Mouse (Mus musculus) limb, embryonic 13.5 days (tissue): Measurements from ENCODE around the gene Osgep. TPM values are rescaled to one million over a fixed set of nuclear protein-coding genes. Genes with fewer than 3 reads are reported as not detected.
A peak's percentile ranks its signal among the peaks of the same experiment; 100 is the strongest.

ENCODE experiments used
- ATAC-seq: fragments of 200-750 bp; cut with Nextera tagmentation; 2 replicates; pipeline ENCODE4 v1.8.0; 2017; ENCODE audit warnings: low read depth, moderate number of reproducible peaks, moderate TSS enrichment; ENCODE audit not compliant: low FRiP score
- H3K27ac ChIP-seq: fragments of 300-500 bp; sonication (generic); 2 replicates; pipeline ENCODE4 v1.5.1; 2015; ENCODE audit warnings: inconsistent platforms, mild to moderate bottlenecking, moderate library complexity
- H3K27me3 ChIP-seq: fragments of 300-500 bp; sonication (generic); 2 replicates; pipeline ENCODE4 v1.6.1; 2015; ENCODE audit warnings: mild to moderate bottlenecking, inconsistent platforms
- H3K36me3 ChIP-seq: fragments of 300-500 bp; sonication (generic); 2 replicates; pipeline ENCODE4 v1.6.1; 2015; ENCODE audit warnings: inconsistent platforms, mild to moderate bottlenecking, moderate library complexity
- H3K4me1 ChIP-seq: fragments of 300-500 bp; sonication (generic); 2 replicates; pipeline ENCODE4 v1.6.1; 2015; ENCODE audit warnings: inconsistent platforms
- H3K4me2 ChIP-seq: fragments of 300-500 bp; sonication (generic); replicated peaks from 2 replicates; pipeline ENCODE4 v1.6.1; 2015; ENCODE audit warnings: inconsistent platforms, mild to moderate bottlenecking, moderate library complexity
- H3K4me3 ChIP-seq: fragments of 300-500 bp; sonication (generic); 2 replicates; pipeline ENCODE4 v1.5.1; 2015; ENCODE audit warnings: moderate library complexity, mild to moderate bottlenecking, inconsistent platforms
- H3K9ac ChIP-seq: fragments of 300-500 bp; sonication (generic); 2 replicates; pipeline ENCODE4 v1.6.1; 2015; ENCODE audit warnings: mild to moderate bottlenecking, inconsistent platforms
- H3K9me3 ChIP-seq: fragments of 300-500 bp; sonication (generic); 2 replicates; pipeline ENCODE4 v1.6.1; 2016; ENCODE audit warnings: inconsistent platforms
- WGBS: fragments of 180-500 bp; shearing (Covaris S2); methylation state at CpG from one replicate; pipeline ENCODE4 v1.1.7; 2015; 5-methylcytosine and 5-hydroxymethylcytosine counted together
- polyA plus RNA-seq: library from polyadenylated mRNA; unstranded; fragments of >200 nt; fragmentation: Nextera tagmentation; extraction: Ambion mirVana; gene quantifications from 2 replicates; pipeline ENCODE4 v1.2.1, GENCODE M21; 2015

Osgep gene
- polyA plus RNA-seq, 1 experiment from 2014 or later: 177 TPM

- ATAC-seq: no peak
- WGBS: 16% methylated on average over 19 of the region's 19 CpGs
- H3K9me3 ChIP-seq: no peaks in the 10 kb centered on the region
- peaks cover 9% of the 10 kb centered on the region for H3K4me1 ChIP-seq
- H3K27me3 ChIP-seq: peaks cover 52% of the 10 kb centered on the region
- H3K9ac ChIP-seq: peak overlapping the region; percentile 55
- peak overlapping the region; percentile 74 for H3K4me2 ChIP-seq
- no peaks in the 10 kb centered on the region for H3K36me3 ChIP-seq
- peak overlapping the region; percentile 40 for H3K4me3 ChIP-seq
- H3K27ac ChIP-seq: no peak overlapping the region
Measured at GRCm38 (mm10) chr14:50895985-50896746, 28.5 kb downstream of the Osgep start.

GRCm38 (mm10) chr14:50895407-50895806 lies 29.3 kb downstream of the Osgep start:
- Histone ChIP-seq H3K27me3 (peaks cover 51% of the 10 kb centered on the region), H3K9ac (no peak overlapping the region), H3K4me1 (peaks cover 9% of the 10 kb centered on the region), H3K27ac (no peak overlapping the region), H3K4me3 (no peak overlapping the region), H3K4me2 (no peak overlapping the region), H3K36me3 (no peaks in the 10 kb centered on the region), H3K9me3 (no peaks in the 10 kb centered on the region)
- no peak for ATAC-seq

GRCm38 (mm10) chr14:50892541-50893459 lies 31.9 kb downstream of the Osgep start:
- Histone ChIP-seq H3K9ac (no peak overlapping the region), H3K4me2 (no peak overlapping the region), H3K36me3 (no peaks in the 10 kb centered on the region), H3K9me3 (no peaks in the 10 kb centered on the region), H3K27ac (no peak overlapping the region), H3K4me1 (peaks cover 9% of the 10 kb centered on the region), H3K4me3 (no peak overlapping the region), H3K27me3 (peaks cover 35% of the 10 kb centered on the region)
- WGBS: 81% methylated on average over 22 of the region's 22 CpGs
- no peak for ATAC-seq

GRCm38 (mm10) chr14:50892091-50892490 lies 32.6 kb downstream of the Osgep start:
- 83% methylated on average over 7 of the region's 7 CpGs for WGBS

GRCm38 (mm10) chr14:50891621-50892020 lies 33.1 kb downstream of the Osgep start:
- Histone ChIP-seq H3K27me3 (peaks cover 23% of the 10 kb centered on the region), H3K4me1 (peaks cover 5% of the 10 kb centered on the region), H3K9ac (no peak overlapping the region), H3K9me3 (no peaks in the 10 kb centered on the region), H3K4me2 (no peak overlapping the region), H3K36me3 (no peaks in the 10 kb centered on the region), H3K27ac (no peak overlapping the region), H3K4me3 (no peak overlapping the region)
- WGBS: 91% methylated on average over 8 of the region's 8 CpGs
- ATAC-seq: no peak

More at GRCm38 (mm10) chr14:50892091-50892490, 32.6 kb downstream of the Osgep start:
- no peak for ATAC-seq
- peaks cover 28% of the 10 kb centered on the region for H3K27me3 ChIP-seq
- no peak overlapping the region for H3K27ac ChIP-seq
- H3K9ac ChIP-seq: no peak overlapping the region
- H3K4me3 ChIP-seq: no peak overlapping the region
- no peak overlapping the region for H3K4me2 ChIP-seq
- peaks cover 9% of the 10 kb centered on the region for H3K4me1 ChIP-seq
- no peaks in the 10 kb centered on the region for H3K9me3 ChIP-seq
- H3K36me3 ChIP-seq: no peaks in the 10 kb centered on the region

GRCm38 (mm10) chr14:50876236-50876950 lies 48.3 kb downstream of the Osgep start:
- Histone ChIP-seq H3K9ac (no peak overlapping the region), H3K4me1 (no peaks in the 10 kb centered on the region), H3K27ac (no peak overlapping the region), H3K9me3 (no peaks in the 10 kb centered on the region), H3K36me3 (no peaks in the 10 kb centered on the region), H3K4me2 (no peak overlapping the region), H3K4me3 (no peak overlapping the region), H3K27me3 (no peaks in the 10 kb centered on the region)
- WGBS: 85% methylated on average over 6 of the region's 6 CpGs
- no peak for ATAC-seq

- ATAC-seq: no peak
- H3K27me3 ChIP-seq: no peaks in the 10 kb centered on the region
- no peak overlapping the region for H3K4me2 ChIP-seq
- H3K9ac ChIP-seq: no peak overlapping the region
- H3K36me3 ChIP-seq: no peaks in the 10 kb centered on the region
- no peak overlapping the region for H3K27ac ChIP-seq
- no peaks in the 10 kb centered on the region for H3K9me3 ChIP-seq
- 0 out of 2 replicates have a peak, but pooled peaks cover 2% of the 10 kb centered on the region for H3K4me1 ChIP-seq
- H3K4me3 ChIP-seq: no peak overlapping the region
- WGBS: 86% methylated on average over 6 of the region's 6 CpGs
Measured at GRCm38 (mm10) chr14:50875591-50876230, 49.0 kb downstream of the Osgep start.

GRCm38 (mm10) chr14:50875175-50875574 lies 49.5 kb downstream of the Osgep start:
- ATAC-seq: no peak
- no peaks in the 10 kb centered on the region for H3K9me3 ChIP-seq

GRCm38 (mm10) chr14:50871284-50871683 lies 53.4 kb downstream of the Osgep start:
- Histone ChIP-seq H3K27me3 (no peaks in the 10 kb centered on the region), H3K36me3 (no peaks in the 10 kb centered on the region), H3K27ac (no peak overlapping the region), H3K4me1 (0 out of 2 replicates have a peak, but pooled peaks cover 5% of the 10 kb centered on the region), H3K9me3 (no peaks in the 10 kb centered on the region), H3K4me3 (no peak overlapping the region), H3K9ac (no peak overlapping the region), H3K4me2 (peak overlapping the region; percentile 77)
- WGBS: 85% methylated on average over 2 of the region's 2 CpGs
- ATAC-seq: no peak

More at GRCm38 (mm10) chr14:50875175-50875574, 49.5 kb downstream of the Osgep start:
- no peaks in the 10 kb centered on the region for H3K36me3 ChIP-seq
- no peaks in the 10 kb centered on the region for H3K27me3 ChIP-seq
- 0 out of 2 replicates have a peak, but pooled peaks cover 5% of the 10 kb centered on the region for H3K4me1 ChIP-seq
- H3K4me3 ChIP-seq: no peak overlapping the region
- WGBS: 71% methylated on average over 3 of the region's 3 CpGs
- H3K4me2 ChIP-seq: no peak overlapping the region
- H3K27ac ChIP-seq: no peak overlapping the region
- H3K9ac ChIP-seq: no peak overlapping the region

GRCm38 (mm10) chr14:50870805-50871143 lies 53.9 kb downstream of the Osgep start:
- Histone ChIP-seq H3K9me3 (no peaks in the 10 kb centered on the region), H3K36me3 (no peaks in the 10 kb centered on the region), H3K9ac (peak overlapping the region; percentile 69; the same call in 1 of the 2 replicates), H3K4me3 (peak overlapping the region; percentile 56), H3K4me1 (0 out of 2 replicates have a peak, but pooled peaks cover 5% of the 10 kb centered on the region), H3K27ac (no peak overlapping the region; the same call in 1 of the 2 replicates), H3K27me3 (no peaks in the 10 kb centered on the region), H3K4me2 (peak overlapping the region; percentile 77)
- no peak for ATAC-seq
- 18% methylated on average over 5 of the region's 5 CpGs for WGBS
